In genomic region chr12:108738745-108739144, GRCm38 (mm10) we compare ENCODE assay signal across 23 mouse cellular contexts. TPM values are rescaled to one million over a fixed set of nuclear protein-coding genes. Genes with fewer than 3 reads are reported as not detected.
"Had no signal": no experiment of that assay in that cellular context is flagged by ENCODE, and none has a peak within 500 bp of the region (broad histone marks: within the 10 kb centered on the region; RNA-seq: fewer than 3 reads in every experiment).

No protein-coding gene starts in this region.

- H3K9ac ChIP-seq: limb, embryonic 12.5 days; limb, embryonic 15.5 days; liver, embryonic 14.5 days; liver, postnatal 0 days; lung, embryonic 14.5 days; midbrain, embryonic 13.5 days; neural tube, embryonic 13.5 days; stomach, embryonic 15.5 days had no signal

- ATAC-seq: liver, postnatal 0 days; lung, postnatal 0 days; midbrain, embryonic 13.5 days; midbrain, embryonic 16.5 days had no signal

- H3K9me3 ChIP-seq: limb, embryonic 15.5 days; megakaryocyte, embryonic 14.5 days; midbrain, embryonic 10.5 days; midbrain, embryonic 13.5 days; neural tube, embryonic 13.5 days; stomach, embryonic 15.5 days had no signal

- H3K4me1 ChIP-seq: limb, embryonic 12.5 days; limb, embryonic 15.5 days; megakaryocyte, embryonic 14.5 days; midbrain, embryonic 10.5 days; midbrain, embryonic 13.5 days; neural tube, embryonic 13.5 days; stomach, embryonic 15.5 days had no signal

- H3K27ac ChIP-seq: kidney, postnatal 0 days; limb, embryonic 12.5 days; limb, embryonic 15.5 days; liver, embryonic 14.5 days; midbrain, embryonic 10.5 days; midbrain, embryonic 13.5 days; neural tube, embryonic 13.5 days; stomach, embryonic 15.5 days had no signal

- H3K27me3 ChIP-seq: limb, embryonic 12.5 days; limb, embryonic 15.5 days; midbrain, embryonic 13.5 days; neural tube, embryonic 13.5 days; stomach, embryonic 15.5 days had no signal

- H3K4me2 ChIP-seq: limb, embryonic 12.5 days; limb, embryonic 15.5 days; liver, embryonic 11.5 days; lung, embryonic 14.5 days; midbrain, embryonic 13.5 days; neural tube, embryonic 13.5 days; stomach, embryonic 15.5 days had no signal

- H3K4me3 ChIP-seq: limb, embryonic 12.5 days; limb, embryonic 15.5 days; megakaryocyte, embryonic 14.5 days; midbrain, embryonic 10.5 days; midbrain, embryonic 13.5 days; myocyte; neural tube, embryonic 13.5 days; stomach, embryonic 15.5 days had no signal

- DNase-seq: kidney, postnatal 25 days; left cerebral cortex, postnatal 4 days; liver, postnatal 0 days; lung, embryonic 14.5 days; retina, postnatal 1 day; right cerebral cortex, postnatal 25 days; spleen, adult 18-20 months; thymus, postnatal 25 days had no signal

- H3K36me3 ChIP-seq: limb, embryonic 12.5 days; limb, embryonic 15.5 days; midbrain, embryonic 10.5 days; midbrain, embryonic 13.5 days; neural tube, embryonic 13.5 days; stomach, embryonic 15.5 days had no signal

RNA-seq across cellular contexts. Expression of gene Degs2, which starts 36.6 kb away (rescaled TPM):
- total RNA-seq: left cerebral cortex, postnatal 4 days; monocyte, adult 5-6 weeks; neutrophil, adult 5-6 weeks had no signal
